Mouse (Mus musculus) heart, embryonic 14.5 days (tissue): Measurements from ENCODE around the gene Olfr1202. TPM values are rescaled to one million over a fixed set of nuclear protein-coding genes. Genes with fewer than 3 reads are reported as not detected.

ENCODE experiments used
- ATAC-seq: fragments of 200-750 bp; cut with Nextera tagmentation; 2 replicates; pipeline ENCODE4 v1.8.0; 2017; ENCODE audit warnings: low read depth, moderate TSS enrichment; ENCODE audit not compliant: insufficient number of reproducible peaks, insufficient read depth, low FRiP score
- H3K27ac ChIP-seq, 2 experiments: fragments of 200-500 bp in 1 of 2; fragments of 300-500 bp in 1 of 2; sonication (generic) in 1 of 2; replicated peaks in 1 of 2; 2 replicates each; pipeline ENCODE4 v1.5.1; 2012 to 2014; ENCODE audit warnings: low read depth in 2 of 2, low read length in 2 of 2, control low read depth in 1 of 2, mild to moderate bottlenecking in 1 of 2, mixed read lengths in 1 of 2; ENCODE audit not compliant: control insufficient read depth in 1 of 2, insufficient read depth in 1 of 2
- H3K27me3 ChIP-seq: fragments of 300-500 bp; sonication (generic); 2 replicates; pipeline ENCODE4 v1.6.1; 2014; ENCODE audit warnings: mild to moderate bottlenecking, low read length, control low read depth; ENCODE audit not compliant: control insufficient read depth, insufficient read depth
- H3K36me3 ChIP-seq: fragments of 300-500 bp; sonication (generic); 2 replicates; pipeline ENCODE4 v1.6.1; 2014; ENCODE audit warnings: mild to moderate bottlenecking, control low read depth, low read length, mixed read lengths; ENCODE audit not compliant: control insufficient read depth, insufficient read depth
- H3K4me1 ChIP-seq, 2 experiments: fragments of 200-500 bp in 1 of 2; fragments of 300-500 bp in 1 of 2; sonication (generic) in 1 of 2; 2 replicates each; pipeline ENCODE4 v1.6.1; 2012 to 2014; ENCODE audit warnings: low read length in 2 of 2, control low read depth in 1 of 2, mixed read lengths in 1 of 2; ENCODE audit not compliant: control insufficient read depth in 2 of 2, insufficient read depth in 2 of 2
- H3K4me2 ChIP-seq: fragments of 300-500 bp; sonication (generic); 2 replicates; pipeline ENCODE4 v1.6.1; 2014; ENCODE audit warnings: mild to moderate bottlenecking, low read length
- H3K4me3 ChIP-seq, 2 experiments: fragments of 200-500 bp in 1 of 2; fragments of 300-500 bp in 1 of 2; sonication (generic) in 1 of 2; 2 replicates each; pipeline ENCODE4 v1.5.1; 2012 to 2014; ENCODE audit warnings: low read length in 2 of 2, mild to moderate bottlenecking in 2 of 2, control low read depth in 1 of 2, low read depth in 1 of 2, moderate library complexity in 1 of 2; ENCODE audit not compliant: control insufficient read depth in 1 of 2, insufficient read depth in 1 of 2
- H3K9ac ChIP-seq: fragments of 300-500 bp; sonication (generic); 2 replicates; pipeline ENCODE4 v1.6.1; 2014; ENCODE audit warnings: mild to moderate bottlenecking, low read length
- H3K9me3 ChIP-seq: fragments of 300-500 bp; sonication (generic); 2 replicates; pipeline ENCODE4 v1.6.1; 2016; ENCODE audit warnings: low read length, control low read depth; ENCODE audit not compliant: control insufficient read depth
- WGBS: fragments of 180-500 bp; shearing (Covaris S2); extraction: QIAGEN DNeasy Blood & Tissue Kit; methylation state at CpG from one replicate; pipeline ENCODE4 v1.1.7; 2014; 5-methylcytosine and 5-hydroxymethylcytosine counted together
- polyA plus RNA-seq: library from polyadenylated mRNA; unstranded; fragments of >200 nt; fragmentation: Nextera tagmentation; extraction: Ambion mirVana; gene quantifications from 2 replicates; pipeline ENCODE4 v1.2.1, GENCODE M21; 2014

The Olfr1202 gene
- not detected in 2 replicates for polyA plus RNA-seq

DNA sequence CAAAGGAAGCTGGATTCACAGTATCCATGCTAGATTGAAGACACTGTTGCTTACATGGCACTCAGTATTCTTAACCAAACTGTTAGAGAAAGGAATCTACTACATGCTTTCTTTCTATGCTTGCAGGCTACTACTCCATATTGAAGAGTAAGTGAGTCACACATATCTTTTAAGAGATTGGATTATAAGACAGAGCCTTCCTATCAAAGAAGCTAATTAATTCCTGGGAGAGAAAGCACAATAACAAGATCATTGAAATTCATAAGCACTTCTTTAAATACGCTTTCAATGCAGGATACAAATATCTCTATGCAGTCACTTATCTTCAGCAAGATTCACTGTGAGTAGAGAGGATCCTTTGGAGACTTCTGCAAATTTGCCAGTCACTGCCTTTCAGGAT, at the start of gene Olfr1202:
Gene Olfr1202, plus strand, starts transcription at position 301 of the 400 bp plus-strand sequence.
- no peak within 1 kb of the TSS for H3K27ac ChIP-seq
- 72% methylated on average over 1 of the region's 1 CpGs for WGBS
- H3K27me3 ChIP-seq, result no peaks in the 10 kb centered on the region
- no peak within 1 kb of the TSS for H3K9ac ChIP-seq
- H3K9me3 ChIP-seq, result no peaks in the 10 kb centered on the region
- ATAC-seq, result no peak
- no peaks in the 10 kb centered on the region for H3K4me1 ChIP-seq
- no peak within 1 kb of the TSS for H3K4me2 ChIP-seq
- H3K4me3 ChIP-seq, result no peak within 1 kb of the TSS
- H3K36me3 ChIP-seq, result no peaks in the 10 kb centered on the region

DNA sequence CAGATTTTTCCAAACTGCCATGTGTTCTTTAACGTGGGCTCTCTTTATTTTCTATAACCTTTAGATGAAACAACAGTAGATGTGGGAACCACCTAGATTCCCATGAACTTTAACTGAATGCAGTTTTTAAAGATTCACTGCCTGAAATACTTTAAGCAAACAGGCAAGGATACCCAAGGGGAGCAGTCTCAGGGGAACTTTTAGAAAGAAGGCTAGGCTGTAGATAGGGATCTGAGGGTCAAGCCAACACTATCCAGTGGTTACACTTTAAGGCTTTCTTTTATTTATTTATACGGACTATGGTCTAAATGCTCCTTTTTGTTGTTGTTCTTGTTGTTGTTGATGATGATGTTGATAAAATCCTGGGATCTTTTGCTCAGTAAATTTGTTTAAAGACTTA, 43.9 kb upstream of the Olfr1202 start, which contains the start of gene Olfr1200:
Gene Olfr1200, minus strand, starts transcription at position 101 of the 400 bp plus-strand sequence.
- Histone ChIP-seq H3K9ac (no peak within 1 kb of the TSS), H3K27ac (no peak within 1 kb of the TSS), H3K27me3 (no peaks in the 10 kb centered on the region), H3K4me1 (no peaks in the 10 kb centered on the region), H3K4me2 (no peak within 1 kb of the TSS), H3K9me3 (no peaks in the 10 kb centered on the region), H3K36me3 (no peaks in the 10 kb centered on the region), H3K4me3 (no peak within 1 kb of the TSS)
- 65% methylated on average over 2 of the region's 2 CpGs for WGBS
- no peak for ATAC-seq

DNA sequence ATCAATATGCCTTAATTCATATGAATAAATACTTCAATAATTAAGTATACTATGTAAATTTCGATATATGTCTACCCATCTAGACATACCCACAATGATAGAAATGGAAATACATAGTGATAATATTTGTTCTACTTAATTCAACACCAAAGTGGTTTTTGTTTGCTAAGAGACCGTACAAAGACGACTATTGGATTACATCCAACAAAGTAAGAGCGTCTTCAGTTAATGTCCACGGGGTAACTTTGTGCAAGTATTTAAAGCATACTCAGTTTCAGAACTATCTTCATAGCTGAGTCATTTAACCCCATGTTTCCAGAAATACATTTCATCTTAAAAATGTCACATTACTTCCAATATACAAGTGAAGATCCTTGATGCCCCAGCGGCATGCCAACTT, 21.6 kb upstream of the Olfr1202 start, which contains the start of gene Olfr1201:
Gene Olfr1201, plus strand, starts transcription at position 301 of the 400 bp plus-strand sequence.
- H3K9me3 ChIP-seq, result no peaks in the 10 kb centered on the region
- H3K36me3 ChIP-seq, result no peaks in the 10 kb centered on the region
- no peaks in the 10 kb centered on the region for H3K27me3 ChIP-seq
- H3K4me2 ChIP-seq, result no peak within 1 kb of the TSS
- no peak within 1 kb of the TSS for H3K27ac ChIP-seq
- WGBS, result 78% methylated on average over 6 of the region's 6 CpGs
- H3K9ac ChIP-seq, result no peak within 1 kb of the TSS
- no peak within 1 kb of the TSS for H3K4me3 ChIP-seq
- ATAC-seq, result no peak
- no peaks in the 10 kb centered on the region for H3K4me1 ChIP-seq

DNA sequence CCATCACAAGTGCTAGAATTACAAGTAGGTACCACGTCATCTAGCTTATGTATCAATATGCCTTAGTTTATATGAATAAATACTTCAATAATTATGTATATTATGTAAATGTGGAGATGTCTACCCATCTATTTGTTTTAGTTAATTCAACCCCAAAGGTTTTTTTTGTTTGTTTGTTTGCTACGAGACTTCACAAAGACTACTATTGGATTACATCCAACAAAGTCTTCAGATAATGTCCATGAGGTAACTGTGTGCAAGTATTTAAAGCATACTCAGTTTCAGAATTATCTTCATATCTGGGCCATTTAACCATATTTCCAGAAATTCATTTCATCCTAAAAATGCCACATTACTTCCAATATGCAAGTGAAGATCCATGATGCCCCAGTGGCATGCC, 15.1 kb downstream of the Olfr1202 start, which contains the start of gene Olfr1205:
Gene Olfr1205, plus strand, starts transcription at position 301 of the 400 bp plus-strand sequence.
- Histone ChIP-seq H3K27ac (no peak within 1 kb of the TSS), H3K36me3 (no peaks in the 10 kb centered on the region), H3K9me3 (no peaks in the 10 kb centered on the region), H3K4me3 (no peak within 1 kb of the TSS), H3K27me3 (no peaks in the 10 kb centered on the region), H3K4me2 (no peak within 1 kb of the TSS), H3K4me1 (no peaks in the 10 kb centered on the region), H3K9ac (no peak within 1 kb of the TSS)
- 76% methylated on average over 2 of the region's 2 CpGs for WGBS
- no peak for ATAC-seq

DNA sequence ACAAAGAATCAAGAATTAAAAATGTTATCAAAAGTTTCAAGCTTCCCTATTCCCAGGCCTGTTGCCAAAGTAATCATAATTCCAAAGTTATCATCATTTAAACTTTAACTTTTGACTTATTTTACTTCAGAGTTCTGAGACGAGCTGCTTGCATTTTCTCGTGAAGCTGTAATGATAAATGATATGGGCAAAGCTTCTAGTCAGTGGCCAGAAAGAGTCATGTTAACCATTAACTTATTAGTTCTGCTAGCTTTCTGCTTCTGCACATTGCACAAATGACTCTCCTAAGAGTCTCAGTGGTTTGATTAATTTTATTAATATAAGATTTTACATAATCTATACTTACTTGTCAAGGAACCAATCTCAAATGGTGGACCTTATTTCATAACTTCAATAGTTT, 24.2 kb downstream of the Olfr1202 start:
- Histone ChIP-seq H3K9ac (no peak overlapping the region), H3K27ac (no peak overlapping the region), H3K4me2 (no peak overlapping the region), H3K27me3 (no peaks in the 10 kb centered on the region), H3K4me3 (no peak overlapping the region), H3K9me3 (no peaks in the 10 kb centered on the region), H3K4me1 (no peaks in the 10 kb centered on the region), H3K36me3 (no peaks in the 10 kb centered on the region)
- WGBS, result 78% methylated on average over 2 of the region's 2 CpGs
- no peak for ATAC-seq

DNA sequence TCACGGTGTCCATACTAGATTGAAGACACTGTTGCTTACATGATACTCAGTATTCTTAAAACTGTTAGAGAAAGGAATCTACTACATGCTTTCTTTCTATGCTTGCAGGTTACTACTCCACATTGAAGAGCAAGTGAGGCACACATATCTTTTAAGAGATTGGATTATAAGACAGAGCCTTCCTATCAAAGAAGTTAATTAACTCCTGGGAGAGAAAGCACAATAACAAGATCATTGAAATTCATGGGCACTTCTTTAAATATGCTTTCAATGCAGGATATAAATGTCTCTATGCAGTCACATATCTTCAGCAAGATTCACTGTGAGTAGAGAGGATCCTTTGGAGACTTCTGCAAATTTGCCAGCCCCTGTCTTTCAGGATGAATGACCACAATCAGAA, 34.7 kb downstream of the Olfr1202 start, which contains the start of gene Olfr1204:
Gene Olfr1204, plus strand, starts transcription at position 301 of the 400 bp plus-strand sequence.
- Histone ChIP-seq H3K9me3 (no peaks in the 10 kb centered on the region; the same call in 1 of the 2 replicates), H3K9ac (no peak within 1 kb of the TSS), H3K36me3 (no peaks in the 10 kb centered on the region), H3K4me1 (no peaks in the 10 kb centered on the region), H3K27ac (no peak within 1 kb of the TSS), H3K27me3 (no peaks in the 10 kb centered on the region), H3K4me2 (no peak within 1 kb of the TSS), H3K4me3 (no peak within 1 kb of the TSS)
- no peak for ATAC-seq
- WGBS, result 83% methylated on average over 1 of the region's 1 CpGs

DNA sequence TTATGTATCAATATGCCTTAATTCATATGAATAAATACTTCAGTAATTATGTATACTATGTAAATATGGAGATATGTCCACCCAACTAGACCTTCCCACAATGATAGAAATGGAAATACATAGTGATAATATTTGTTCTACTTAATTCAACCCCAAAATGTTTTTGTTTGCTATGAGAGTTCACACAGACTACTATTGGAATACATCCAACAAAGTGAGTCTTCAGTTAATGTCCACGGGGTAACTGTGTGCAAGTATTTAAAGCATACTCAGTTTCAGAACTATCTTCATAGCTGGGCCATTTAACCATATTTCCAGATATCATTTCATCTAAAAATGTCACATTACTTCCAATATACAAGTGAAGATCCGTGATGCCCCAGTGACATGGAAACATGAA, 48.6 kb downstream of the Olfr1202 start, which contains the start of gene Olfr1206:
Gene Olfr1206, plus strand, starts transcription at position 301 of the 400 bp plus-strand sequence.
- no peak within 1 kb of the TSS for H3K4me3 ChIP-seq
- no peak within 1 kb of the TSS for H3K4me2 ChIP-seq
- no peak within 1 kb of the TSS for H3K9ac ChIP-seq
- H3K9me3 ChIP-seq, result no peaks in the 10 kb centered on the region
- H3K27me3 ChIP-seq, result no peaks in the 10 kb centered on the region
- WGBS, result 73% methylated on average over 2 of the region's 2 CpGs
- H3K36me3 ChIP-seq, result no peaks in the 10 kb centered on the region
- H3K4me1 ChIP-seq, result no peaks in the 10 kb centered on the region
- no peak for ATAC-seq
- no peak within 1 kb of the TSS for H3K27ac ChIP-seq
